In the genomic region with DNA sequence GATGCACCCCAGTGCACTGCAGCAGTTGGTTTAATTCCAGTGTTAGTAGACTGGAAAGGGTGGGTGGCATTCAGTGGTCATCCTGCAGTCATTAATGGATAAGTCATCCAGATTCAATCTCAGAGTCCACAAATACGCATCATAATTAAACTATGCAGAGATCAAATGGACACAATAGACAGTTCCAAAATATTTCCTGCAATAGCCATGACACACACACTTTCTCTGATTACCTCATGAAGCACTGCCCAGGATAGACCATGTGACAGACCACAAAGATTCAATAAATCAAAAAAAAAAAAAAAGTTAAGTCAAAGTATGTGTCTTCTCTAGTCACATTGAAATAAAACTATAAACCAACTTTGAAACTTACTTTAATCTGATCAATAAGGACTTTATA, we compare ENCODE assay signal across 23 mouse cellular contexts.
A peak's percentile ranks its signal among the peaks of the same experiment; 100 is the strongest.
DNase-seq lines count a peak whose midpoint lies in the region; ATAC-seq and TF ChIP-seq lines count a peak whose summit lies in the region.
"Had no signal": no experiment of that assay in that cellular context is flagged by ENCODE, and none has a peak within 500 bp of the region (broad histone marks: within the 10 kb centered on the region; RNA-seq: fewer than 3 reads in every experiment).

No protein-coding gene starts in this region.

- H3K27me3 ChIP-seq in C2C12 (ENCODE audit: control insufficient read depth, insufficient read depth, insufficient read length) (no peaks in the 10 kb centered on the region), Patski (no peaks in the 10 kb centered on the region)
- H3K27me3 ChIP-seq: embryonic facial prominence, embryonic 13.5 days; embryonic facial prominence, embryonic 15.5 days; forebrain, embryonic 12.5 days had no signal

- H3K36me3 ChIP-seq in C2C12 (ENCODE audit: control insufficient read depth, insufficient read depth): no peaks in the 10 kb centered on the region
- H3K36me3 ChIP-seq: embryonic facial prominence, embryonic 13.5 days; embryonic facial prominence, embryonic 15.5 days; forebrain, embryonic 10.5 days; forebrain, embryonic 12.5 days had no signal

- CTCF ChIA-PET in Patski (lab: Charles Lee): no interaction called here

- H3K4me3 ChIP-seq in C2C12 (ENCODE audit: insufficient read depth, poor library complexity, severe bottlenecking): no peak overlapping the region
- H3K4me3 ChIP-seq: embryonic facial prominence, embryonic 13.5 days; embryonic facial prominence, embryonic 15.5 days; erythroblast, embryonic 14.5 days; forebrain, embryonic 10.5 days; forebrain, embryonic 12.5 days had no signal

- POLR2A ChIA-PET in Patski (lab: Charles Lee): no interaction called here

- DNase-seq in Patski (ENCODE audit: low read depth, low spot score): no peak
- DNase-seq in thymus, postnatal 10 days (ENCODE audit: low spot score in 2 of 2): no peak
- no peak for DNase-seq in right cerebral cortex, postnatal 14 days
- DNase-seq in lung, postnatal 25 days (ENCODE audit: low spot score): no peak
- DNase-seq: adrenal gland, adult 2 months; adrenal gland, postnatal 10 days; adrenal gland, postnatal 25 days; B cell, adult 2 months; cerebellum, adult 11 months; cerebellum, adult 18-20 months; cerebellum, adult 8-10 months; cerebellum, adult 9-11 months; cerebellum, postnatal 14 days; cerebellum, postnatal 36 days; embryo, embryonic 11 days had no signal

- peak; percentile 85 for ATAC-seq in Patski
- ATAC-seq: forebrain, embryonic 14.5 days; forebrain, embryonic 16.5 days had no signal

- no peaks in the 10 kb centered on the region for H3K79me2 ChIP-seq in C2C12 (ENCODE audit: control insufficient read depth, insufficient read depth)

- in situ Hi-C loops in Patski (cut with MboI; ENCODE audit: low pct_unique_long_range_greater_than_20kb): no loop called here

- no peaks in the 10 kb centered on the region for H3K79me3 ChIP-seq in C2C12 (ENCODE audit: low read depth)

- no peak for TF ChIP-seq CTCF in C2C12 (IDR thresholded peaks at IDR 0.05; ENCODE audit: control insufficient read depth, insufficient read depth, insufficient read length)
- no peak for TF ChIP-seq CTCF in Patski (IDR thresholded peaks at IDR 0.05)

- H3ac ChIP-seq in C2C12 (ENCODE audit: control insufficient read depth, insufficient read length, low read depth): no peak overlapping the region

TF ChIP-seq in C2C12, 6 proteins besides CTCF, POLR2A, EP300 and RAD21:
- TF ChIP-seq MYOG (IDR thresholded peaks at IDR 0.05; ENCODE audit: control insufficient read depth, extremely low read depth, insufficient read length) (no peak), FOSL1 (IDR thresholded peaks at IDR 0.05; ENCODE audit: insufficient read depth, low read length, poor library complexity, severe bottlenecking) (peak; percentile 54), CEBPB (IDR thresholded peaks at IDR 0.05; ENCODE audit: low read depth) (peak; percentile 53), USF1 (IDR thresholded peaks at IDR 0.05; ENCODE audit: low read depth) (peak; percentile 87)
